Mouse (Mus musculus) T-helper 2 cell (primary cell): Measurements from ENCODE around the gene Tcn2.

Experiments used
- in situ Hi-C: fragments of 300-600 bp; cut with MboI, MseI; formaldehyde crosslinking; loops from one replicate; pipeline ENCODE4 v1.15.1; 2025; ENCODE audit warnings: high pct_unique_total_duplicates

Gene Tcn2

GRCm38 (mm10) chr11:3894406-3895281 is 37.3 kb downstream of the Tcn2 start, which contains the start of the genes 4921536K21Rik and Dusp18:
Gene 4921536K21Rik (minus strand): TSS chr11:3895098.
Gene Dusp18 (plus strand): TSS chr11:3895240.
- in situ Hi-C loops: no loop called here

GRCm38 (mm10) chr11:3893970-3894369 is 38.0 kb downstream of the Tcn2 start:
- in situ Hi-C loops: no loop called here

- in situ Hi-C loops: no loop called here
Measured at GRCm38 (mm10) chr11:3887331-3887730, 44.6 kb downstream of the Tcn2 start.

- in situ Hi-C loops: no loop called here
Measured at GRCm38 (mm10) chr11:3883711-3884110, 48.2 kb downstream of the Tcn2 start.

- in situ Hi-C loops: no loop called here
Measured at GRCm38 (mm10) chr11:3879836-3880235, 52.1 kb downstream of the Tcn2 start.

- in situ Hi-C loops: no loop called here
Measured at GRCm38 (mm10) chr11:3878660-3879059, 53.3 kb downstream of the Tcn2 start.

GRCm38 (mm10) chr11:3876419-3876818 is 55.5 kb downstream of the Tcn2 start:
- in situ Hi-C loops: no loop called here
